Mouse (Mus musculus) heart, embryonic 15.5 days (tissue): ENCODE measurements around the gene Pigu. TPM values are rescaled to one million over a fixed set of nuclear protein-coding genes. Genes with fewer than 3 reads are reported as not detected.

Source experiments
- ATAC-seq: fragments of 200-750 bp; cut with Nextera tagmentation; replicated peaks from 2 replicates; pipeline ENCODE4 v1.8.0; 2017; ENCODE audit warnings: low read depth, moderate TSS enrichment; ENCODE audit not compliant: insufficient number of reproducible peaks, insufficient read depth, low FRiP score
- H3K27ac ChIP-seq: fragments of 300-500 bp; sonication (generic); 2 replicates; pipeline ENCODE4 v1.5.1; 2015; ENCODE audit warnings: mild to moderate bottlenecking, inconsistent platforms
- H3K27me3 ChIP-seq: fragments of 300-500 bp; sonication (generic); 2 replicates; pipeline ENCODE4 v1.6.1; 2015; ENCODE audit warnings: inconsistent platforms
- H3K36me3 ChIP-seq: fragments of 300-500 bp; sonication (generic); 2 replicates; pipeline ENCODE4 v1.6.1; 2015; ENCODE audit warnings: mild to moderate bottlenecking, inconsistent platforms
- H3K4me1 ChIP-seq: fragments of 300-500 bp; sonication (generic); replicated peaks from 2 replicates; pipeline ENCODE4 v1.6.1; 2015; ENCODE audit warnings: inconsistent platforms
- H3K4me2 ChIP-seq: fragments of 300-500 bp; sonication (generic); 2 replicates; pipeline ENCODE4 v1.6.1; 2015; ENCODE audit warnings: inconsistent platforms, mild to moderate bottlenecking, moderate library complexity
- H3K4me3 ChIP-seq: fragments of 300-500 bp; sonication (generic); 2 replicates; pipeline ENCODE4 v1.5.1; 2015; ENCODE audit warnings: mild to moderate bottlenecking, inconsistent platforms
- H3K9ac ChIP-seq: fragments of 300-500 bp; sonication (generic); 2 replicates; pipeline ENCODE4 v1.6.1; 2015; ENCODE audit warnings: mild to moderate bottlenecking, inconsistent platforms
- H3K9me3 ChIP-seq: fragments of 300-500 bp; sonication (generic); replicated peaks from 2 replicates; pipeline ENCODE4 v1.6.1; 2016; ENCODE audit warnings: inconsistent platforms
- WGBS: fragments of 180-500 bp; shearing (Covaris S2); methylation state at CpG from one replicate; pipeline ENCODE4 v1.1.7; 2015; ENCODE audit warnings: mixed read lengths; 5-methylcytosine and 5-hydroxymethylcytosine counted together
- microRNA counts: library from miRNA; unstranded; fragments of <30 nt; microRNA quantifications from one replicate; lab custom pipeline; 2016
- microRNA-seq: library from miRNA; unstranded; fragments of <30 nt; microRNA quantifications from one replicate; pipeline ENCODE4, GENCODE M21; 2016
- polyA plus RNA-seq: library from polyadenylated mRNA; unstranded; fragments of >200 nt; fragmentation: Nextera tagmentation; extraction: Ambion mirVana; gene quantifications from 2 replicates; pipeline ENCODE4 v1.2.1, GENCODE M21; 2015

Gene Pigu
- polyA plus RNA-seq, 1 experiment from 2014 or later = 45.4 TPM

DNA sequence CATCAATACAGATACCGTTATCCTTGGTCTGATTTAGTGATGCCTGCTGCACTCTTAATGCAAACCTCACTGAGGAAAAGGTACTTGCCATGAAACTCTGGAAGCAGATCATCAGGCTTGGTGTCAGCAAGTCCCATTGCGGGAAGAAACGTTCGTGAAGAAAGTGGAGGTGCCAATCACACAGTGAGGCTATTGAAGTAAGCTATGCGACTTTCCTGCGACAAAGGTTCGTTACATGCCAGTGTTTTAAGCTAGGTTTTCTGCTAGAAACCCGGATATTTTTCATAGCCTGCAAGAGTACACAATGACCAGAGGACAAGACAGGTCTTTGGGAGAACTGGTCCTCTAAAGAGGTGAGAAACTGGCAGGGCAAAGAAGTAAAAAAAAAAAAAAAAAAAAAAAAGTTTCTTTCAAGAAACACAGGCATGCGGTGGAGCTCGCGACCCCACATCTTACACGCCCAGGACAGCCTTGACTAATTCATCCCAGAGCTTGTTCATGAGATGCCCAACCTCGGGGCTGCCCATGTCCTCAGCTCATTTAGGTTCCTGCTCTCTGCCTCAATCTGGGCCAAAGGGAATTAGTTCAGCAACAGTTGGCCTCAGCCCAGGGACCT lies 121.4 kb downstream of the Pigu start:
- Histone ChIP-seq H3K27me3 (no peaks in the 10 kb centered on the region), H3K9me3 (no peaks in the 10 kb centered on the region), H3K4me2 (peak overlapping the region; percentile 90), H3K36me3 (peaks cover 3% of the 10 kb centered on the region; the same call in 1 of the 2 replicates), H3K9ac (peak overlapping the region; percentile 89), H3K27ac (peak overlapping the region; percentile 91), H3K4me1 (peaks cover 24% of the 10 kb centered on the region), H3K4me3 (peak overlapping the region; percentile 86)
- WGBS = 7% methylated on average over 13 of the region's 13 CpGs
- peak; percentile 71 for ATAC-seq

MicroRNAs encoded within 50 kb of the gene (microRNA counts, 519-probe panel; counts per million panel counts)
- microRNA mmu-miR-695 (lab: Ali Mortazavi, UCI) = 2,492 counts per million, percentile 51 among the panel's probes with 10 or more counts

Small RNA genes within 50 kb of the gene (microRNA-seq; reads per million reads assigned to microRNA genes)
- gene Mir695 = not detected

Other genes starting within 250 kb of the Pigu start
- gene Itch, start 223.9 kb downstream of the Pigu start, polyA plus RNA-seq = 34.9 and 35.6 TPM in 2 replicates
- 375 and 381 TPM in 2 replicates for gene Dynlrb1, start 120.9 kb downstream of the Pigu start, polyA plus RNA-seq
- 354 and 380 TPM in 2 replicates for gene Map1lc3a, start 81.1 kb downstream of the Pigu start, polyA plus RNA-seq
- gene Trp53inp2, start 23.6 kb upstream of the Pigu start, polyA plus RNA-seq = 103 and 116 TPM in 2 replicates
- 12.0 and 14.5 TPM in 2 replicates for gene Ncoa6, start 116.5 kb upstream of the Pigu start, polyA plus RNA-seq
- 20.0 and 22.5 TPM in 2 replicates for gene Acss2, start 160.5 kb upstream of the Pigu start, polyA plus RNA-seq
- 1.1 and 2.4 TPM in 2 replicates for gene Ggt7, start 160.8 kb upstream of the Pigu start, polyA plus RNA-seq
- 20.0 and 26.9 TPM in 2 replicates for gene Gss, start 235.4 kb upstream of the Pigu start, polyA plus RNA-seq